Mouse (Mus musculus) E14TG2a.4 (cell line): Measurements from ENCODE around the gene Set.

Source experiments
- CTCF ChIP-seq: conservative IDR thresholded peaks from 2 replicates; pipeline ENCODE4 v1.5.1; 2014; ENCODE audit warnings: low read length
- NANOG ChIP-seq: IDR thresholded peaks from 2 replicates; pipeline ENCODE4 v1.6.1; 2014; ENCODE audit warnings: borderline replicate concordance, low read length, mixed read lengths
- POU5F1 ChIP-seq: IDR thresholded peaks from 2 replicates; pipeline ENCODE4 v1.6.1; 2014; ENCODE audit warnings: low read length, borderline replicate concordance

GRCm38 (mm10) chr2:30076439-30076838, 19.3 kb downstream of the Set start:
- TF ChIP-seq CTCF, result no peak
- TF ChIP-seq NANOG, result no peak
- no peak for TF ChIP-seq POU5F1
